Comparison of ENCODE assay signal across 15 mouse cellular contexts in the genomic region with DNA sequence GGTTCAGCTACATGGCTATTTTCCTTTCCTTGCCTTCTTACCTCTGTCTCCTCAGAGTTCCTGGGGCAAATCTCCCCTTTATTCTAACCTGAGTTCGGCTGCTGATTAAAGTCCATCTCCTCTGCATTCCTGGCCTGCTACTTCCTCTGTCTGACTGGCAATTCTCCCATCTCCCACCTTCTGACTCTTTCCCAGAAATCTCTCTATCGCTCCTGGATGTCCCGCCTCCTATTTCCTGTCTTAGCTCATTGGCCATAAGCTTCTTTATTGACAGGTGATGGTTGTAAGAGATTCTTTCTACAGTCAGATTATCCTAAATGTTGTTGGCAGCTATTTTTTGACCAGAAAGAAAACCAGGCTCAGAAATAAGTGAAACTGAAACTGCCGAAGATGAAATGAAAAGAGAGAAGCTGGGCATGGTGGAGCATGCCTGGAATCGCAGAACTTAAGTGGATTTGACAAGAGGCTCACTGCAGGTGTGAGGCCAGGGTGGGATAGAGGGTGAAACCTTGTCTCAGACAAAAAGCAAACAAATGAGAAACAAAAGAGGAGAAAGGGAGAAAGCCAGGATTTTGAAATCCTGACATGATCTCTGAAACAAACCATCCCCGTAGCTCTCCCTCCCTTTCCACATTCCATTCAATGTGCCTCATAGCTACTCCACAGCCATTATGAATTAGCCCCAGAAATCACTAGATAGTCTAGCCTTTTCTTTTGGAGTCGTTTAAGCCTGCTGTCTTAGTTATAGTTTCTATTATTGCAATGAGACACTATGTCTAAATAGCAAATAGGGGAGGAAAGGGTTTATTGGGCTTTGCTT. TPM values are rescaled to one million over a fixed set of nuclear protein-coding genes. Genes with fewer than 3 reads are reported as not detected.
A peak's percentile ranks its signal among the peaks of the same experiment; 100 is the strongest.
DNase-seq lines count a peak whose midpoint lies in the region; ATAC-seq and TF ChIP-seq lines count a peak whose summit lies in the region.
"Had no signal": no experiment of that assay in that cellular context is flagged by ENCODE, and none has a peak within 500 bp of the region (broad histone marks: within the 10 kb centered on the region; RNA-seq: fewer than 3 reads in every experiment).

No protein-coding gene starts in this region.

- in situ Hi-C loops in CH12.LX (cut with MboI; ENCODE audit: low pct_ligation_motif_present, low pct_unique_long_range_greater_than_20kb, low sequenced_read_pairs) (no loop called here), Patski (cut with MboI; ENCODE audit: low pct_unique_long_range_greater_than_20kb) (no loop called here)

- no peak overlapping the region for H3K4me2 ChIP-seq in kidney, embryonic 16.5 days (replicated peaks; ENCODE audit: low read depth, low read length)
- H3K4me2 ChIP-seq in CH12.LX (ENCODE audit: insufficient read depth, low read depth, poor library complexity, severe bottlenecking) (peak overlapping the region; percentile 4), myocyte (ENCODE audit: low read depth) (peak overlapping the region; percentile 82)
- no peak overlapping the region for H3K4me2 ChIP-seq in forebrain, postnatal 0 days (ENCODE audit: low read depth)
- H3K4me2 ChIP-seq: hindbrain, embryonic 12.5 days; liver, embryonic 12.5 days; midbrain, embryonic 12.5 days had no signal

- CTCF ChIA-PET in Patski (lab: Charles Lee): interaction anchor here (1.6 kb wide), 1 partner anchor 56 kb away, joined by 3 read pairs; no protein-coding TSS in a partner anchor

- H3K9me3 ChIP-seq in kidney, embryonic 16.5 days (ENCODE audit: low read length): no peaks in the 10 kb centered on the region
- no peaks in the 10 kb centered on the region for H3K9me3 ChIP-seq in CH12.LX (replicated peaks; ENCODE audit: low read length)
- H3K9me3 ChIP-seq in forebrain, postnatal 0 days (ENCODE audit: low read length): no peaks in the 10 kb centered on the region
- H3K9me3 ChIP-seq: hindbrain, embryonic 12.5 days; liver, embryonic 12.5 days; midbrain, embryonic 12.5 days had no signal

- TF ChIP-seq CTCF in CH12.LX (conservative IDR thresholded peaks at IDR 0.05 in 1 of 2, IDR thresholded peaks at IDR 0.05 in 1 of 2; ENCODE audit: low read depth in 2 of 2, low read length in 2 of 2) (no peak), Patski (IDR thresholded peaks at IDR 0.05) (no peak)
- no peak for TF ChIP-seq CTCF in forebrain, postnatal 0 days (IDR thresholded peaks at IDR 0.05; ENCODE audit: low read depth)

- no peak overlapping the region for H3K27ac ChIP-seq in kidney, embryonic 16.5 days (ENCODE audit: low read length)
- no peak overlapping the region for H3K27ac ChIP-seq in CH12.LX (ENCODE audit: insufficient read depth, low read depth)
- no peak overlapping the region for H3K27ac ChIP-seq in forebrain, postnatal 0 days (ENCODE audit: low read depth, low read length)
- H3K27ac ChIP-seq: hindbrain, embryonic 12.5 days; liver, embryonic 12.5 days; midbrain, embryonic 12.5 days had no signal

- no peaks in the 10 kb centered on the region for H3K4me1 ChIP-seq in kidney, embryonic 16.5 days (ENCODE audit: insufficient read depth, low read length)
- peaks cover 2 to 12% of the 10 kb centered on the region in 2 experiments; a peak in 2 of 4 replicates for H3K4me1 ChIP-seq in CH12.LX (ENCODE audit: control insufficient read depth in 1 of 2, insufficient read depth in 2 of 2)
- H3K4me1 ChIP-seq in forebrain, postnatal 0 days (ENCODE audit: insufficient read depth): no peaks in the 10 kb centered on the region
- H3K4me1 ChIP-seq: hindbrain, embryonic 12.5 days; liver, embryonic 12.5 days; midbrain, embryonic 12.5 days had no signal

- no peaks in the 10 kb centered on the region for H3K27me3 ChIP-seq in kidney, embryonic 16.5 days (ENCODE audit: insufficient read depth, low read length)
- no peaks in the 10 kb centered on the region for H3K27me3 ChIP-seq in CH12.LX (replicated peaks)
- H3K27me3 ChIP-seq in Patski: no peaks in the 10 kb centered on the region
- no peaks in the 10 kb centered on the region for H3K27me3 ChIP-seq in myocyte (ENCODE audit: control insufficient read depth, insufficient read depth, insufficient read length)
- no peaks in the 10 kb centered on the region for H3K27me3 ChIP-seq in forebrain, postnatal 0 days (ENCODE audit: insufficient read depth, low read length)
- H3K27me3 ChIP-seq: hindbrain, embryonic 12.5 days; liver, embryonic 12.5 days; midbrain, embryonic 12.5 days had no signal

- DNase-seq in kidney, adult 9 months: peak; percentile 56
- DNase-seq in CH12.LX (ENCODE audit: extremely low read depth) (no peak), Patski (ENCODE audit: low read depth, low spot score) (no peak)
- DNase-seq in forebrain, postnatal 0 days: no peak
- DNase-seq: cerebellum, adult 9-11 months; embryo, embryonic 11 days; gastrocnemius, postnatal 36 days had no signal

- no peak for ATAC-seq in kidney, embryonic 16.5 days (ENCODE audit: low FRiP score, low TSS enrichment)
- peak; percentile 82 for ATAC-seq in Patski
- ATAC-seq in inflammation-experienced regulatory T-cells, adult 6 months: no peak
- no peak for ATAC-seq in forebrain, postnatal 0 days
- ATAC-seq: activated CD4-positive, CD25-positive, alpha-beta regulatory T cell, adult 4 months; CD4-positive, CD25-positive, alpha-beta regulatory T cell, adult 4 months; liver, embryonic 12.5 days had no signal

- H3ac ChIP-seq in myocyte (ENCODE audit: control insufficient read depth, insufficient read length): no peak overlapping the region

- H3K79me2 ChIP-seq in CH12.LX (replicated peaks; ENCODE audit: control insufficient read depth, extremely low read depth, insufficient read depth, poor library complexity, severe bottlenecking): no peaks in the 10 kb centered on the region
- no peaks in the 10 kb centered on the region for H3K79me2 ChIP-seq in myocyte (ENCODE audit: control insufficient read depth, insufficient read depth)

- TF ChIP-seq POLR2A in CH12.LX (IDR thresholded peaks at IDR 0.05; ENCODE audit: low read depth, low read length): no peak
- no peak for TF ChIP-seq POLR2A in myocyte (IDR thresholded peaks at IDR 0.05; ENCODE audit: insufficient read length, low read depth)

- no peak for TF ChIP-seq RAD21 in CH12.LX (IDR thresholded peaks at IDR 0.05; ENCODE audit: low read depth, low read length)

- POLR2A ChIA-PET in Patski (lab: Charles Lee): interaction anchor here (0.6 to 1.6 kb wide), 3 partner anchors 18 to 412 kb away, joined by 3 read pairs; partner anchors contain the start of gene Abracl

- WGBS in kidney, embryonic 16.5 days: 87% methylated on average over 7 of the region's 7 CpGs
- WGBS in forebrain, postnatal 0 days: 87% methylated on average over 7 of the region's 7 CpGs

- dilution Hi-C loops in CH12.LX (cut with MboI; ENCODE audit: extremely low pct_ligation_motif_present, extremely low pct_unique_long_range_greater_than_20kb, low sequenced_read_pairs): no loop called here

- H3K9ac ChIP-seq in kidney, embryonic 16.5 days (replicated peaks; ENCODE audit: low read length): no peak overlapping the region
- no peak overlapping the region for H3K9ac ChIP-seq in CH12.LX (ENCODE audit: insufficient read depth, low read depth)
- no peak overlapping the region for H3K9ac ChIP-seq in forebrain, postnatal 0 days
- H3K9ac ChIP-seq: hindbrain, embryonic 12.5 days; liver, embryonic 12.5 days; midbrain, embryonic 12.5 days had no signal

- no peak for TF ChIP-seq EP300 in CH12.LX (IDR thresholded peaks at IDR 0.05; ENCODE audit: low read length)

- peaks cover 2% of the 10 kb centered on the region; the same call in 1 of the 2 replicates for H3K36me3 ChIP-seq in kidney, embryonic 16.5 days (ENCODE audit: insufficient read depth, low read length)
- H3K36me3 ChIP-seq in CH12.LX (replicated peaks in 1 of 2; ENCODE audit: control insufficient read depth in 1 of 2, insufficient read depth in 1 of 2, low read length in 1 of 2): peaks cover 2 to 7% of the 10 kb centered on the region in 2 experiments
- H3K36me3 ChIP-seq in myocyte (ENCODE audit: control insufficient read depth, insufficient read depth): peaks cover 5% of the 10 kb centered on the region
- no peaks in the 10 kb centered on the region for H3K36me3 ChIP-seq in forebrain, postnatal 0 days (ENCODE audit: insufficient read depth)

- H3K4me3 ChIP-seq in kidney, embryonic 16.5 days (ENCODE audit: low read length): no peak overlapping the region
- no peak overlapping the region for H3K4me3 ChIP-seq in CH12.LX (replicated peaks in 1 of 3; ENCODE audit: low read depth in 2 of 3, low read length in 2 of 3, poor library complexity in 1 of 3)
- H3K4me3 ChIP-seq in myocyte: no peak overlapping the region
- H3K4me3 ChIP-seq in forebrain, postnatal 0 days (ENCODE audit: low read depth, low read length): no peak overlapping the region
- H3K4me3 ChIP-seq: hindbrain, embryonic 12.5 days; liver, embryonic 12.5 days; midbrain, embryonic 12.5 days had no signal

RNA-seq across cellular contexts. Expression of gene Abracl, which starts 17.7 kb away (rescaled TPM):
- 102 and 111 TPM in 2 replicates for polyA plus RNA-seq in kidney, embryonic 16.5 days (2015; fragmentation: Nextera tagmentation; extraction: Ambion mirVana)
- total RNA-seq in CH12.LX (2012; rRNA removed): 86.1 and 106 TPM in 2 replicates
- 226 and 276 TPM in 2 replicates for total RNA-seq in CH12.LX (2014; rRNA removed)
- 166 and 245 TPM in 2 replicates for polyA plus RNA-seq in CH12.LX (2012; ENCODE audit: insufficient read length, low read depth)
- 122 TPM for polyA plus RNA-seq in Patski (2021)
- 65.7 TPM for polyA plus RNA-seq in myocyte (2012; fragmentation: generic; extraction: Trizol)
- polyA plus RNA-seq in inflammation-experienced regulatory T-cells, adult 6 months (2017; shearing (Covaris generic)): 100 to 1,000 TPM; 410 to 733 (median 423) TPM
- 39.1 and 95.3 TPM in 2 replicates for total RNA-seq in forebrain, postnatal 0 days (2014; rRNA removed)
- polyA plus RNA-seq in forebrain, postnatal 0 days (2015; fragmentation: Nextera tagmentation; extraction: Ambion mirVana): 71.2 and 132 TPM in 2 replicates

RNA-seq across cellular contexts. Expression of gene Reps1, which starts 50.3 kb away (rescaled TPM):
- 10.0 and 12.8 TPM in 2 replicates for polyA plus RNA-seq in kidney, embryonic 16.5 days (2015; fragmentation: Nextera tagmentation; extraction: Ambion mirVana)
- total RNA-seq in CH12.LX (2012; rRNA removed): 34.9 and 37.9 TPM in 2 replicates
- 34.4 and 37.0 TPM in 2 replicates for total RNA-seq in CH12.LX (2014; rRNA removed)
- polyA plus RNA-seq in CH12.LX (2012; ENCODE audit: insufficient read length, low read depth): 46.7 and 61.5 TPM in 2 replicates
- polyA plus RNA-seq in Patski (2021): 32.9 TPM
- polyA plus RNA-seq in myocyte (2012; fragmentation: generic; extraction: Trizol): 33.7 TPM
- polyA plus RNA-seq in inflammation-experienced regulatory T-cells, adult 6 months (2017; shearing (Covaris generic)): 10 to 100 TPM; 23.5 to 57.7 (median 36.7) TPM
- total RNA-seq in forebrain, postnatal 0 days (2014; rRNA removed): 52.9 and 64.3 TPM in 2 replicates
- 13.3 and 13.9 TPM in 2 replicates for polyA plus RNA-seq in forebrain, postnatal 0 days (2015; fragmentation: Nextera tagmentation; extraction: Ambion mirVana)

RNA-seq across cellular contexts. Expression of gene Heca, which starts 57.5 kb away (rescaled TPM):
- 2.9 and 5.2 TPM in 2 replicates for polyA plus RNA-seq in kidney, embryonic 16.5 days (2015; fragmentation: Nextera tagmentation; extraction: Ambion mirVana)
- total RNA-seq in CH12.LX (2012; rRNA removed): 6.6 and 12.4 TPM in 2 replicates
- 11.1 and 15.6 TPM in 2 replicates for total RNA-seq in CH12.LX (2014; rRNA removed)
- 9.1 and 10.0 TPM in 2 replicates for polyA plus RNA-seq in CH12.LX (2012; ENCODE audit: insufficient read length, low read depth)
- polyA plus RNA-seq in Patski (2021): 12.8 TPM
- 4.1 TPM for polyA plus RNA-seq in myocyte (2012; fragmentation: generic; extraction: Trizol)
- polyA plus RNA-seq in inflammation-experienced regulatory T-cells, adult 6 months (2017; shearing (Covaris generic)): 10 to 100 TPM; 20.6 to 36.9 (median 27.7) TPM
- 41.2 and 43.5 TPM in 2 replicates for total RNA-seq in forebrain, postnatal 0 days (2014; rRNA removed)
- polyA plus RNA-seq in forebrain, postnatal 0 days (2015; fragmentation: Nextera tagmentation; extraction: Ambion mirVana): 4.2 and 4.7 TPM in 2 replicates

Comparison
In these comparisons a context has a peak if more than half of its experiments do, and no peak if none do; other contexts are left out.
1. H3K4me2 ChIP-seq: peak in CH12.LX (single experiment) and myocyte (single experiment); none in kidney, embryonic 16.5 days (single experiment) and forebrain, postnatal 0 days (single experiment).